Mouse (Mus musculus): ENCODE results near the gene 6030408B16Rik. TPM values are rescaled to one million over a fixed set of nuclear protein-coding genes. Genes with fewer than 3 reads are reported as not detected.

Gene 6030408B16Rik
- polyA plus RNA-seq, 1 experiment = not detected

DNA sequence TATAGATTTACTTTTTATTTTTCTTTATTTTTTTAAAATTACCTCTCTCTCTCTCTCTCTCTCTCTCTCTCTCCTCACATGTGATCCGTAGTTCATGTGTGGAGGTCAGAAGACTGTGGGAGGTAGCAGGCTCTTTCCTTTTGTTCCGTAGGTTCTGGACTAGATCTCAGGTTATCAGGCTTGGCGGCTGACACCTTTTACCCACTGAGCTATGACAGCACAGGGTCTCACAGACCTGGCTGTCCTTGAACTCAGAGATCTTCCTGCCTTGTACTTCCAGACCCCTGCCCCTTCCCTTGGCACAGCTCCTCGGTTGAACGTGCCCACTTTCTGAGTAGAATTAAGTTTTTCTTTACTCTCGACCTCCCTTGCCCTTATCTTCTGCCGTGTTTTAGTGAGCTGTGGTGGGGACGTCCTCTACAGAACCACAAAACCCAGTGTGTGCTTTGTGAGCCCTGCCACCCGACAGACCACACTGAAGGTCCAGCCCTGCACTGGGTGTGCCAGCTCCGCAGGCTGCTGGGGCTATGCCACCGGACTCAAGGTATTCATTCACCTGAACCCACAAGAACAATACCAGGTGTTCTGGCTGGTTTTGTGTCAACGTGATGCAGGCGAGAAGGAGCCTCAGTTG, 23.4 kb downstream of the 6030408B16Rik start:
- no peak for TF ChIP-seq TAL1 (IDR thresholded peaks at IDR 0.05; ENCODE audit: low read length)
- TF ChIP-seq GATA1 (IDR thresholded peaks at IDR 0.05; ENCODE audit: low read length) = no peak
- H3K4me3 ChIP-seq (replicated peaks) = no peak overlapping the region
- peaks cover 5% of the 10 kb centered on the region; the same call in 1 of the 2 replicates for H3K4me1 ChIP-seq (ENCODE audit: control insufficient read depth)
- H3K9me3 ChIP-seq (ENCODE audit: control insufficient read depth, low read length) = peaks cover 2% of the 10 kb centered on the region; the same call in 1 of the 2 replicates
- H3K36me3 ChIP-seq (ENCODE audit: control insufficient read depth) = no peaks in the 10 kb centered on the region
- H3K27me3 ChIP-seq (ENCODE audit: control insufficient read depth) = peaks cover 12% of the 10 kb centered on the region

DNA sequence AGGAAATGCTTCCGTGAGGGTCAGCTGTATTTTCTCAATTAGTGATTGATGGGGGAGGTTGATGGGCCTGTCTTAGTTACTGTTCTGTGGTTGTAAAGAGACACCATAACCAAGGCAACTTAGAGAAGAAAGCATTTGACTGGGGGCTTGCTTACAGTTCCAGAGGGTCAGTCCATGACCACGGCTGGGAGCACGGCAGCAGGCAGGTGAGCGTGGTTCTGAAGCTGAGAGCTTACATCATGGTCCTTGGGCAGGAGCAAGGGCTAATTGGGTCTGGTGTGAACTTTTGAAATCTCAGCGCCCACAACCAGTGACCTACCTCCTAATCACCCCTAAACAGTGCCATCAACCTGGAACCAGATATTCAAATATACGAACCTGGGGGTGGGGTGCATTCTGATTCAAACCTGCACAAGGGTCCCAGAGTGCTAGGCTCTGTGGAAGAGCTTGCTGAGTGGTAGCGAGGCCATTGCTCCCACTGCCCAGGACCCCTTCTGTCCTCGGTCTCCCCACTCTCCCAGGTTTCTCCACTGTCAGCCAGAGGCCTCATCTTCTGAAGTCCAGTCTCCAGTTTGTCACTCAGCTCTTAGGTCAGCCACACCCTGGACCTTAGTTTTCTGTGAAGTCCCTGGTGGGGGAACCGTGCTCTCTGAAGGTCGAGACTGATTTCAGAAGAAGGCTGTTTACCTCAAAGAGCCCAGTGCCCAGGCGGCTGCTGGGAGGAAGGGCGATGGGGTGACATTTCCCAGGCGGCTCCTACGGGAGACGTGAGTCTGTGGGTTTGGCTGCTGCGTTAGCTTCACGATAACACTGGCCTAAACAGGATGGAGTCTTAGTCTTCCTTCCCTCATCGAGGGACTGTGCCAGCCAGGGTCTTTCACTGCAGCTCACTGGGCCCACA, 24.2 kb downstream of the 6030408B16Rik start:
- TF ChIP-seq TAL1 (IDR thresholded peaks at IDR 0.05; ENCODE audit: low read length) = no peak
- TF ChIP-seq GATA1 (IDR thresholded peaks at IDR 0.05; ENCODE audit: low read length) = no peak
- Histone ChIP-seq H3K4me1 (ENCODE audit: control insufficient read depth) (peaks cover 5% of the 10 kb centered on the region; the same call in 1 of the 2 replicates), H3K9me3 (ENCODE audit: control insufficient read depth, low read length) (peaks cover 2% of the 10 kb centered on the region; the same call in 1 of the 2 replicates), H3K4me3 (replicated peaks) (no peak overlapping the region), H3K27me3 (ENCODE audit: control insufficient read depth) (peaks cover 15% of the 10 kb centered on the region), H3K36me3 (ENCODE audit: control insufficient read depth) (no peaks in the 10 kb centered on the region)

DNA sequence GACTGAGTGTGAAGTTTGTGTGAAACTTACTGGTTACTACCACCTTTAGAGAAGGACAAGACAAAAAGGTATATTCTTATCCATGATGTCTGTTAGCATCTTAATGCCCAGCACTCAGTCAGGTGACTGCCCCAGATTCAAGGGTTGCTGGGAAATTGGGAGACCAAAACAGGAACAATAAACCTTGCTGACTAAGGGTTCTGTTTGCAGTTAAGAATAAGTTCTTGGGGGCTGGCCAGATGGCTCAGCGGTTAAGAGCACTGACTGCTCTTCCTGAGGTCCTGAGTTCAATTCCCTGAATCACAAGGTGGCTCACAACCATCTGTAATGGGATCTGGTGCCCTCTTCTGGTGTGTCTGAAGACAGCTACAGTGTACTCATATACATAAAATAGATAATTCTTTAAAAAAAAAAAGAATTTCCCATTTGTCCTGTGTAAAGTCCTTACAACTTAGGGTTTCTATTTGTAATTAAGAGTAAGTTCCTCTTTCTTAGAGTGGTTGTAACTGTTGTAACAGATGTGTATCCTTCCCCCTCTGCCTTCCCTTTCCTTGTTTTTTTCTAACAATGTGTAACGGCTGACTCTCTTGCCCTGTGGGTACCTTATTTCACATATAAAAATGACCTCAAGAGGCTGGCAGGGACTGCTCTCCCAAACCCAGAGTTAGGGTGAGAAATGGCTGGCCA, 24.9 kb downstream of the 6030408B16Rik start:
- peaks cover 15% of the 10 kb centered on the region for H3K27me3 ChIP-seq (ENCODE audit: control insufficient read depth)
- H3K36me3 ChIP-seq (ENCODE audit: control insufficient read depth) = no peaks in the 10 kb centered on the region
- H3K9me3 ChIP-seq (ENCODE audit: control insufficient read depth, low read length) = peaks cover 2% of the 10 kb centered on the region; the same call in 1 of the 2 replicates
- peaks cover 5% of the 10 kb centered on the region; the same call in 1 of the 2 replicates for H3K4me1 ChIP-seq (ENCODE audit: control insufficient read depth)
- no peak overlapping the region for H3K4me3 ChIP-seq (replicated peaks)
- TF ChIP-seq TAL1 (IDR thresholded peaks at IDR 0.05; ENCODE audit: low read length) (no peak), GATA1 (IDR thresholded peaks at IDR 0.05; ENCODE audit: low read length) (no peak)

DNA sequence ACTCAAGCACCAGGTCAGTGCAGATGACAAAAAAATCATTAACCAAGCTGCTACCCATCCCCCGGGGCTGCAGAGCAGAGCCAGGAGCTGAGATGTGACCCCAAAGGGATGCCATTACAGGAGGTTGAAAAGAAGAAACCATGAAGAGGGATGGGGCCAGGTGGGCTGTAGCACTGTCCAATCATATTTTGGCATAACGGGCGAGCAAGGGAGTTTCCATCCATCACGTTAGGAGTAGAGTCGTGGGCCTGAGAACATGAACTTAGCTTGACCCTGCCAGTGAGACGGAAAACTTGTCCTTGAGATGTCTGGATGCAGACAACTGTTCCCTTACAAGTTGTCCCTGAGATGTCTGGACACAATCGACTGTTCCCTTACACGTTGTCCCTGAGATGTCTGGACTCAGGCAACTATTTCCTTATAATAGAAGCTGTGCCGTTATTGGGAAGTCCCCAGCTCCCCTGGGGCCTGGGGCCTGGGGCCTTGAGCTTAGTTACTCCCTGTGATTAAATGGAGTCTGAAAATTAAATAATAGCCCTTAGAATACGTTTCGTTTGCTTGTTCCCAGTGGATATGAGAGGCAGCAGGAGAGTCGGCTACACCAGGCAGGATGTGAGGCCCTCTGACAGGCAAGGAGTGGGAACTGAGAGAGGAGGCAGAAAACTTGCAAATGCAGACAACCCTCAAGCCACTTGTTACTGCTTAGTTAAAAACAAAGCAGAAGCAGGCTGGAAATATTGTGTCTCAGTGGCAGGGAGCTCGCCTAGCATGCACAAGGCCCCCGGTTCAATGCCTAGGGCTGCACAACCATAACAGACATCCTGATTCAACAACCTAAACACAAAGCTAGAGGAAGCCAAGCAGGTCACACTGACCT, 26.1 kb downstream of the 6030408B16Rik start:
- H3K4me3 ChIP-seq (replicated peaks) = no peak overlapping the region
- peaks cover 5% of the 10 kb centered on the region; the same call in 1 of the 2 replicates for H3K4me1 ChIP-seq (ENCODE audit: control insufficient read depth)
- peaks cover 15% of the 10 kb centered on the region for H3K27me3 ChIP-seq (ENCODE audit: control insufficient read depth)
- H3K36me3 ChIP-seq (ENCODE audit: control insufficient read depth) = no peaks in the 10 kb centered on the region
- H3K9me3 ChIP-seq (ENCODE audit: control insufficient read depth, low read length) = peaks cover 8% of the 10 kb centered on the region
- no peak for TF ChIP-seq GATA1 (IDR thresholded peaks at IDR 0.05; ENCODE audit: low read length)
- TF ChIP-seq TAL1 (IDR thresholded peaks at IDR 0.05; ENCODE audit: low read length) = no peak

DNA sequence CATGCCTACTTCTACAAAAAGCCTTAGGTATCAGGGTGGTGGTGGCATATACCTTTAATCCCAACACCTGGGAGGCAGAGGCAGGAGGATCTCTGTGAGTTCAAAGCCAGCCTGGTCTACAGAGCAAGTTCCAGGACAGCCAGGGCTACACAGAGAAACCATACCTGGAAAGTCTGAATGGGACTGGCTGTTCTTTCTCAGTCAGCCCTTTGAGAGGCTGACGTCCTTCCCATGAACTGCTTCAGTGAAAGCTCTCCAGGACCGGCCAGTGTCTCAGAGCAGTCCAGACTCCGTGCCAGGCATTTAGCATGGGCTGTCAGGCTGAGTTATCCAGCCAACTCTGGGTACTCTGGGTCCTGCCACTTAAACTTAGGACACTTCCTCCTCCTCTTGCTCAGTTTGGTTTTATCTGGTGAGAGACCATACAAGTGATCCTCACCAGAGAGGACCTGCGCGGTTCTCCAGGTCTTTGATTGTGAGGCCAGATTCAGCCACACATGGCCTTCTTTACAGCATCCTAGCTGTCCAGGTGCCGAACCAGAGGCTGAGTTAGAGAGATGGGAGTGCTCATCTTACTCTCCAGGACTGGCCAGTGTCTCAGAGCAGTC, 27.1 kb downstream of the 6030408B16Rik start:
- no peak overlapping the region for H3K4me3 ChIP-seq (replicated peaks)
- no peaks in the 10 kb centered on the region for H3K36me3 ChIP-seq (ENCODE audit: control insufficient read depth)
- peaks cover 15% of the 10 kb centered on the region for H3K27me3 ChIP-seq (ENCODE audit: control insufficient read depth)
- H3K4me1 ChIP-seq (ENCODE audit: control insufficient read depth) = peaks cover 5% of the 10 kb centered on the region; the same call in 1 of the 2 replicates
- no peak for TF ChIP-seq GATA1 (IDR thresholded peaks at IDR 0.05; ENCODE audit: low read length)
- no peak for TF ChIP-seq TAL1 (IDR thresholded peaks at IDR 0.05; ENCODE audit: low read length)
- H3K9me3 ChIP-seq (ENCODE audit: control insufficient read depth, low read length) = peaks cover 12% of the 10 kb centered on the region

DNA sequence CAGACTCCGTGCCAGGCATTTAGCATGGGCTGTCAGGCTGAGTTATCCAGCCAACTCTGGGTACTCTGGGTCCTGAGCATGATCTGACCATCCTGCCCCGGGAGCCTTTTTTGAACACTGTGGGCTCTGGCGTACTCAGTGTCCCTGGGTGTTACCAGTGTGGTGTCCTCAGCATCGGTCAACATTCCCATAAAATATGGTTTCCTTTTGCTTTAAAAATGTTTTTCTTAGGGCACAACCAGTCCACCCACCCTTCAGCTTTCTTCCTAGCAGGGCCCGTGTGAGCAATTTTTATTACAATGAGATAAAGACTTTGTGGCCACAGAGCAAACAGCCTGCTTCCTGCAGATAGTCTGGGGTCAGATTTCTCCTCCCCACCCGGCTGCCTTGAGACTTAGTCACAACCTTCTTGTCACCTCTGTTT, 27.6 kb downstream of the 6030408B16Rik start:
- Histone ChIP-seq H3K4me1 (ENCODE audit: control insufficient read depth) (peaks cover 4% of the 10 kb centered on the region; the same call in 1 of the 2 replicates), H3K9me3 (ENCODE audit: control insufficient read depth, low read length) (peaks cover 10% of the 10 kb centered on the region), H3K36me3 (ENCODE audit: control insufficient read depth) (no peaks in the 10 kb centered on the region), H3K4me3 (replicated peaks) (no peak overlapping the region), H3K27me3 (ENCODE audit: control insufficient read depth) (peaks cover 15% of the 10 kb centered on the region)
- TF ChIP-seq TAL1 (IDR thresholded peaks at IDR 0.05; ENCODE audit: low read length) (no peak), GATA1 (IDR thresholded peaks at IDR 0.05; ENCODE audit: low read length) (no peak)

DNA sequence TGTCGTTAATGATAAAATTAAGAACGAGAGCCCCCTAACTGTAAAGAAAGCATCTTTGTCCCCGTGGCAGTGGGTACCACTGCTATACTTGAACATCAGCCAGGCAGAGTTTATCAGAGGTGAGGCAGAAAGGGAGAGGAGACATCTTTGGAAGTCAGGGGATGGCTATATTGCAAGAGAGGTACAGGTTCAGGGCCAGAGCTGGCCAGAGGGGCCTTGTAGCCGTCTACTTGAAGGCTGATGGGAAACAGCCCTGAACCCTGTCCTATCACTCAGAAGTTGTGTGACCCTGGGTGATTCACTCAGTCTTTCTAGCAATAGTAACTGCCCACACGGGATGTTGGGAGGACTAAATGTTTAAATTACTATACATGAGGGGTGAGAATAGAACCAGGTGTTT, 28.1 kb downstream of the 6030408B16Rik start:
- peaks cover 10% of the 10 kb centered on the region for H3K9me3 ChIP-seq (ENCODE audit: control insufficient read depth, low read length)
- H3K27me3 ChIP-seq (ENCODE audit: control insufficient read depth) = peaks cover 15% of the 10 kb centered on the region
- no peak overlapping the region for H3K4me3 ChIP-seq (replicated peaks)
- H3K36me3 ChIP-seq (ENCODE audit: control insufficient read depth) = no peaks in the 10 kb centered on the region
- H3K4me1 ChIP-seq (ENCODE audit: control insufficient read depth) = no peaks in the 10 kb centered on the region
- no peak for TF ChIP-seq GATA1 (IDR thresholded peaks at IDR 0.05; ENCODE audit: low read length)
- TF ChIP-seq TAL1 (IDR thresholded peaks at IDR 0.05; ENCODE audit: low read length) = no peak

DNA sequence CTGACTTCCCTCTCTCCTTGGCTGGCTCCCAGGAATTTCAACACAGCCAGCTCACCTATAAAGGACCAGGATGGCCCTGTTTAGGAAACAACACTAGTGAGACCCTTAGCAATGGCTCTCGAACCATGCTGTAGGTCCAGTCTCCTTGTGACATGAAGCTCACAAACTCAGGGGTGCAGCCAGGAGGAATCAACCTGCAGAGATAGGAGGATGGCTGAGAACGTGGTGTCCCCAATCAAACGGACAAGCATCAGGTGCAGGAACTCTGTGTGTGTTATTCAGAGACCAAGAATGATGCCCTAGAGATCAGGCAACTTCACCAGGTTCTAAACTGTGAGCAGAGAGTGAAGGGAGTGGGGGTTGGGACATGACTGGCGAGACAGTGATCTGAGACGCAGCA, 29.1 kb downstream of the 6030408B16Rik start:
- Histone ChIP-seq H3K27me3 (ENCODE audit: control insufficient read depth) (peaks cover 10% of the 10 kb centered on the region), H3K4me3 (replicated peaks) (no peak overlapping the region), H3K4me1 (ENCODE audit: control insufficient read depth) (no peaks in the 10 kb centered on the region), H3K36me3 (ENCODE audit: control insufficient read depth) (no peaks in the 10 kb centered on the region), H3K9me3 (ENCODE audit: control insufficient read depth, low read length) (peaks cover 10% of the 10 kb centered on the region)
- TF ChIP-seq TAL1 (IDR thresholded peaks at IDR 0.05; ENCODE audit: low read length) = no peak
- TF ChIP-seq GATA1 (IDR thresholded peaks at IDR 0.05; ENCODE audit: low read length) = no peak

Data from erythroblast, embryonic 14.5 days (primary cell).